Mouse (Mus musculus) layer of hippocampus, adult 9-11 months (tissue): ENCODE measurements around the gene Ak7.

ENCODE experiments used
- DNase-seq: peaks from one replicate; pipeline ENCODE4 v3.0.0; 2022

Gene Ak7

GRCm38 (mm10) chr12:105705799-105706487 lies at the start of gene Ak7:
Ak7 (plus strand) TSS chr12:105705976.
- DNase-seq = peak; percentile 30

- no peak for DNase-seq
These were observed 29.5 kb upstream of the Ak7 start for GRCm38 (mm10) chr12:105676274-105676673.

- no peak for DNase-seq
These were observed 27.6 kb upstream of the Ak7 start for GRCm38 (mm10) chr12:105678211-105678610.

GRCm38 (mm10) chr12:105678762-105679161 lies 27.0 kb upstream of the Ak7 start:
- no peak for DNase-seq

GRCm38 (mm10) chr12:105683933-105684901 lies 21.6 kb upstream of the Ak7 start, which contains the start of gene Gskip:
Gskip (plus strand) TSS chr12:105684829.
- DNase-seq = no peak

GRCm38 (mm10) chr12:105685001-105685691 lies 20.6 kb upstream of the Ak7 start, which contains the start of gene Atg2b:
Atg2b (minus strand) TSS chr12:105685211.
- DNase-seq = peak; percentile 96

- no peak for DNase-seq
These were observed 19.0 kb upstream of the Ak7 start for GRCm38 (mm10) chr12:105686791-105687190.

- no peak for DNase-seq
These were observed 18.4 kb upstream of the Ak7 start for GRCm38 (mm10) chr12:105687416-105687815.

GRCm38 (mm10) chr12:105688546-105688945 lies 17.2 kb upstream of the Ak7 start:
- DNase-seq = no peak

- DNase-seq = no peak
These were observed 16.3 kb upstream of the Ak7 start for GRCm38 (mm10) chr12:105689435-105689834.

- no peak for DNase-seq
These were observed 11.8 kb upstream of the Ak7 start for GRCm38 (mm10) chr12:105694021-105694420.

GRCm38 (mm10) chr12:105695848-105696247 lies 9.9 kb upstream of the Ak7 start:
- no peak for DNase-seq

GRCm38 (mm10) chr12:105697104-105697780 lies 8.5 kb upstream of the Ak7 start:
- DNase-seq = no peak

GRCm38 (mm10) chr12:105700433-105700832 lies 5.3 kb upstream of the Ak7 start:
- DNase-seq = no peak

GRCm38 (mm10) chr12:105718616-105719015 lies 12.8 kb downstream of the Ak7 start:
- DNase-seq = peak; percentile 22

GRCm38 (mm10) chr12:105720196-105720595 lies 14.4 kb downstream of the Ak7 start:
- DNase-seq = no peak

GRCm38 (mm10) chr12:105721452-105722132 lies 15.8 kb downstream of the Ak7 start:
- no peak for DNase-seq

GRCm38 (mm10) chr12:105722657-105723056 lies 16.9 kb downstream of the Ak7 start:
- no peak for DNase-seq

GRCm38 (mm10) chr12:105724616-105725015 lies 18.8 kb downstream of the Ak7 start:
- DNase-seq = no peak

- no peak for DNase-seq
These were observed 20.0 kb downstream of the Ak7 start for GRCm38 (mm10) chr12:105725736-105726135.

GRCm38 (mm10) chr12:105727268-105727667 lies 21.5 kb downstream of the Ak7 start:
- no peak for DNase-seq

GRCm38 (mm10) chr12:105727964-105728363 lies 22.2 kb downstream of the Ak7 start:
- DNase-seq = no peak
